Mouse (Mus musculus) spleen, adult 18-20 months (tissue): ENCODE results near the gene Dcbld2.

Experiments used
- DNase-seq, 2 experiments: peaks; one replicate each; pipeline ENCODE4 v3.0.0; 2022; ENCODE audit warnings: mixed read lengths in 2 of 2

Dcbld2 gene

GRCm38 (mm10) chr16:58497886-58498713 is 89.9 kb downstream of the Dcbld2 start:
- DNase-seq: peak in 1 of 2 experiments; percentile 35

DNA sequence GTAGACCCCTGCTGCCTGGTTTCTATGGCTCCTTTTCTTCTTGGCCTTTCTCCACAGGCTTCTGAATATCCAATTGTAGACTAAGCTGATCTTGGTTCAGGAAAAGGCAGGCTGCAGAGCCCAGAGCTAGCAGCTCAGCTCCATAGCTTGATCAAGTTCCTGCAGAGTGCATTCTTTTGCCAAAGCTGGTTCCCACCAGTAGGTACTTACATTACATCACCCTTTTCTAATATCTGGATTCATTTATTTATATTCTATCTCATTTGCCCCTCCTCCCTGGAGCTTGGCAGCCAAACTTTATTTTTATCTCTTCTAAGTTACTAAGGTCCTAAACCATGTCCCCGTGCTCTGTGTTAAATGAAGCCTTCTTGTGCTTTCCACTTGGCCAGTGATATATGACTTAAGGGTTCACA is 90.9 kb downstream of the Dcbld2 start:
- DNase-seq: no peak

DNA sequence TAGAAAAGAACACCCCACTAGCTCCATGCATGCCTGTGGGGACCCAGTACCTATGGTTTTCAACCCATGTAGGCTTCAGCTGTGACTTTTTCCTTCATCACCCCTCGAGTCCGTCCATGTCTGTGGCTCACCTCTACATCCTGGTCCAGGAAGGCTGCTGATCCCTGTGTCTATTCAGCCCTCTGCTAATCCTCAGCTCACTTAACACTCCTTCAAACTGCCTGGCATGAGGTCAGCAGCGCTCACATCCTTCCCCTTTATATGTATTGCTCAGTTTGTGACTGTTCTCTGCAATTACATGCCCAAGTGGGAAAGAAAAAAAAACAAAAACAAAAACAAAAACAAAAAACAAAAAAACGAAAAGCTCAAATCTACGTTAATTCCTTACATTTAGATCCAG is 91.4 kb downstream of the Dcbld2 start:
- no peak for DNase-seq

DNA sequence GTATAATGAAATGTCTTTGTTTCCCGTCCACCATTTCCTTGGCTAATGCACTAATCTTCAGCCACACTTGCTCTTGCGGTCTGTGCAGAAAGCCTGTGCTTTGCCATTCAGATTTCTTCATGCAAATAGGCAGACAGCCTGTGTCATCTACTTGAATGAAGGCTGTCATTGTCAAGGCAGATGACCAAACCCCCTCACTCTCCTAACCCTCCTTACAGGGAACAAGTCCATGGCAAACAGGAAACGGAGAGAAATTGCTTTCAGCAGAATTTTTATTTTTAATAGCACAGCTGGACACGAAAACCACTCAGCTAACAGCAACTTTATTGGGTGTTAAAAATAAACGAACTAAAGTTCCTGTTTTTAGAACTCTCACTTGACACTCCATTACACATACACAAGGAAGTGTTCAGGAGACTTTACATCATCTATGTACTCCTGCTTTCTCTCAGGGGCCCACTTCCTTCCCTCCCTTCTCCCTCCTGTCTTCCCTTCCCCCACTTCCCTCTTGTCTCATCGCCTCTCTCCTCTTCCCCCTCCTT is 93.6 kb downstream of the Dcbld2 start:
- DNase-seq: peak; percentile 40 to 43

DNA sequence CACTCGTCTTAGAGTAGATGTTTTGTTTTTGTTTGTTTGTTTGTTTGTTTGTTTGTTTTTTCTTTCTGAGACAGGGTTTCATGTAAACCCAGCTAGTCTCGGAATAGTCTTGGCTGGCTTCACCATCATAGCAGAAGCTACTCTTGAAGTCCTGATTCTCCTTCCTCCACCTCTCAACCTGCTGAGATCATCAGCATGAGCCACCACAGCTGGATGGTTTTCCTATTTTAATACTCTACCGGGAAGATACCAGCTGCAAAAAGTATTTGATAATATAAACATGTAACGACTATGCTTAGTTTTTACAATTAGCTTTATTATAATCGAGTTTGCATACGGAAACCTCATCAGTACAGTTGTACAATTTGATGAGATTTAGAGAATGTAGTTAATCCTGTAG is 94.3 kb downstream of the Dcbld2 start:
- no peak for DNase-seq

DNA sequence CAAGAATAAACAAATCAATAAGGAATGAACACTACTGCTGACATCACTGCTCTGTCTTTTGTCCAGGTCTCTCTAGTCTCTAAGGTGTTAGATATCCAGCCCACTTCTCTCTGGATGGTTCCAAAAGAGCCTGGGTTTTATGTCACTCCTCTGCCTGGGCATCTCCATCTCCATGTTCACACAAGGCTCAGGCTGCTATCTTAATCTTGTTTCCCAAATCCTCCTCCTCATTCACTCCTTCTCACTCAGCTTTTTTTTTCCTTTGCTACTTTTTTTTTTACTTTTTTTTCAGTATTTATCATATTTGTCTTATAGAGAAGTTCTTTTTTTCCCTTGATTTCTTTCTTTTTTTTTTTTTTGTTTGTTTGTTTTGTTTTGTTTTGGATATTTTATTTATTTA is 96.7 kb downstream of the Dcbld2 start:
- DNase-seq: no peak

DNA sequence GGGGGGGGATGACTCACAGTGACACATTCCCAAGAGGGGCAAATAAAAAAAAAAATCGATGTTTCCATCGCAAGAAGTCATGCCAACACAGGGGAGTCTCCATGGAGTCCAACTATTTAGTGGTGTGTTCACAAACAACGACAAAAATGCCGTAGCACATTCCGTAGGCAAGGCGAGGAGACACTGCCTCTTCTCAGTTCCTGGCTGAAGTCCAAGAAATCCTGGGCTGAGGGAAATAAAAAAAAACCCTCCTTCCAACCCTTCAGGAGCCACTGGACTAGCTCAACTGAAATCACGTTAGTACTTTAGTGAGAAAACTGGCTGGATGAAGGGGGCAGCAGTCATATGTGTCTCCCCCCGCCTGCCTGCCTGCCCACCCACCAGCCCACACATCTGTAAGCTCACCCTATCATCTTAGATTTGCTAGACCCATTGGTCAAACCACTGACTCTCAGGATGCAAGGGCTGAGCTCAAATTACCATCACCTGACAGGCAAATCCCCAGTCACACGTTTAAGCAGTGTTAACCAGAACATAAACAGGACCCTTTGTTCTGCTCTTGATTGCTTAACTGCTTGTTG is 104.0 kb downstream of the Dcbld2 start:
- DNase-seq: no peak

GRCm38 (mm10) chr16:58512887-58513286 is 104.6 kb downstream of the Dcbld2 start:
- DNase-seq: no peak

GRCm38 (mm10) chr16:58513755-58514154 is 105.5 kb downstream of the Dcbld2 start:
- no peak for DNase-seq

DNA sequence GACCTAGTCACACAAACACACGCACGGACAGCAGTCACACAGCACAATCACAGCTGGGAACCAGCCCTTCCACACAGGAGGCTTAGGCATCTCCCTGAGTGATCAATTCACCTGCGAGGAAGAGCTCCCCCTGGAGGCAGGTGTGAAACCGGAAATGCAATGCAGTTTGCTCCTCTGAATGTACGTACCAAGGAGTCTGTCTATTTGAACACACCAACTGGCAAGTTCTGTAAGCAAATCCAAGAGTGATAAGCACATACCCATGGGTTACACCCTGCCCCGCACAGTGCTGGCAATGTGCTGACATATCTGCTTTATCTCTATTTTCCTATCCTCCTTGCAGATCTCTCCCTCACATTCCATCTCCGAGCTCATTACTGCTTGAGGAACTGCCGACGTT is 106.3 kb downstream of the Dcbld2 start:
- peak; percentile 51 to 66 for DNase-seq

- DNase-seq: no peak
Measured at GRCm38 (mm10) chr16:58516161-58516560, 107.9 kb downstream of the Dcbld2 start.

DNA sequence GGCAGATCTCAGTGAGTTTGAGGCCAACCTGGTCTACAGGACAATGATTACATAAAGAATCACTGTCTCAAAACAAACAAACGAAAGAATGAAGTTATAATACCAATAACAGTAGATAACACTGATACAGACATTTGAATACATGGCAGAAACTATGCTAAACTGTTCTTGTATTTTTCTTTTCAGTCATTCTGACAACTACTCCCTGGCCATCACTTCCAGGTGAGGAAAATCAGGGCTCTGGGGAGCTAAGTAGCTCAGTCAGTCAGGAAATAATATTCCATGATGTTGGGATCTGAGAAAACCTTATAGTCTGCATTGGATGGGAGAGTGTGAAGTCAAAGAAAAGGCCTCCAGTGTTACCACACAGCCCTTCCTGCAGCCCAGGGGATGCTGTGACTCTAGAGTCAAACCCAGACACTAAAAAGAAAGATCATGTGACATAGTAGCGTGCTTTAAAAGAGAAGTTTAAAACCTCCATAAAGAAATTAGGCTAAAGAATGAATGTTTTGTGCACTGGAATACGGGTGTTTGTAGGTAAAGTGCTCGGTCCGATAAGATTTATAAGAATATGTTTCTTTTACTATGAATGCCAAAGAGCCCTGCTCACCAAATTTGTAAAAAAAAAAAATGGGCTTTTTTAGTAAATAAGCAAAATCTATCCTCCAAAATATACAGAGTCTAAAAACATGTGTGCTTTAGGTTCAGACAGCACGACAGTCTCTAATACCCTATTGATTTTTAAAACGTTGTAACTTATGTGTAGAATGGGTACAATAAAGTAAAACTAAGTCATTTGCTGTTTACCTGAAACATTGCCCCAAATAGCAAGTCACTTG is 108.9 kb downstream of the Dcbld2 start:
- DNase-seq: no peak
